Mouse (Mus musculus) cerebellum, adult (tissue): ENCODE data around the gene Gm1527.
"Not testable (repeated sequence)": the region's sequence is repeated elsewhere in the genome, so short reads cannot be mapped to it uniquely, and the experiment has no call there.

Experiments used
- ATAC-seq: cut with Nextera tagmentation; 2 replicates; pipeline ENCODE4 v1.9.2; 2017; ENCODE audit warnings: mild to moderate bottlenecking, moderate library complexity, mixed read lengths; ENCODE audit not compliant: insufficient number of reproducible peaks, low FRiP score, low TSS enrichment

The Gm1527 gene

DNA sequence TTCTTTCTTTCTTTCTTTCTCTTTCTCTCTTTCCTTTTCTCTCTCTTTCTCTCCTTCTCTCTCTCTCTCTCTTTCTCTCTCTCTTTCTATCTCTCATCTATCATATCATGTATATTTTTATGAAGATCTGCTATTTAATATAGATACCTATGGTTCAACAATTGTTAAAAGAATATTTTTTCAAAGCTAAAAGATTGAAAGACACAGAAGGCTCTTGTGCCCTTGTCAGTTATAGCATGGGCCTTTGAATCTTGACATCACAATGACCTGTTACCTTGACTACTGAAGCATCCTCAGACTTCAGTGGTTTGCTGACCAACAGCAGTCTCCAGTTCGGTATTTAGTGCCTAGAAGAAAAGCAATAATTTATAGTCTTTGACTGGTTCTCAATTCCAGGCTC, at the start of gene Gm1527:
Gene Gm1527 (plus strand): TSS at position 301 of the 400 bp plus-strand sequence.
- ATAC-seq, result no peak

DNA sequence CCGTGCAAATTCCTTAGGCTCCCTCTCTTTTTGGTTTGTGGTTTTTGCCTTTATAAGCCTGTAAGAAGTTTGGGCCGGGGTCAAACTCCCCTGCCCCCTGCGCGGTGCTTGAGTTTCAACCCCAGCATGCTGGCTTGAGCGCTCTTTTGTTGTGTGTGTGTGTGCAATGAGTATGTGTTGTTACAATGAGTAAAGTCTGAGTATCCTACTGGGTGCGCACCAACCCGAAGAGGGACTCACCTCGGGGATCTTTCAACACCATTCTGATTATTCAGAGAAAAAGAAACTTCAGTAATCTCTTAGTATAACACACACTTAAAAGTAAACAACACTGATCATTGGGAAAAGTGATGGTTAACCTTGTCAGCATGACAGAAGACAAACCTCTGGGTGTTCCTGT, 49.2 kb upstream of the Gm1527 start:
- no peak for ATAC-seq

DNA sequence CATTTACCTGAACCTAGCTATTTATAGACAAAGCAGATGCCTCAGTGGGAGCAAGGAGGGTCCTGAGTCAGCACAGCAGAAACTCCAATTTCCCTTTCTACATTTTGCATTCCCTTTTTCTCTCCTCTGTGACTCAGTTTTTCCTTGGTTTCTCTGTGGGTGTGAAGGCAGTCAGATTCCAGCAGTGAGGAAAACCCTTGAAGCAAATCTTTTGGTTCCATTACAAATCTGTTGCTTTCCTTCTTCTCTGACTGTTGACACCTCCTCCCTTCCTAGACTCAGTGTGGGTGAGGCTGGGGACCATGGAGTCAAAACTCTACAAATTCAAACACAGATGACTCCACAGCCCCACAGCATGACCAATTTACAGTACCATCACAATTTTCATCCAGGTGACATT, 45.3 kb upstream of the Gm1527 start:
- no peak for ATAC-seq

DNA sequence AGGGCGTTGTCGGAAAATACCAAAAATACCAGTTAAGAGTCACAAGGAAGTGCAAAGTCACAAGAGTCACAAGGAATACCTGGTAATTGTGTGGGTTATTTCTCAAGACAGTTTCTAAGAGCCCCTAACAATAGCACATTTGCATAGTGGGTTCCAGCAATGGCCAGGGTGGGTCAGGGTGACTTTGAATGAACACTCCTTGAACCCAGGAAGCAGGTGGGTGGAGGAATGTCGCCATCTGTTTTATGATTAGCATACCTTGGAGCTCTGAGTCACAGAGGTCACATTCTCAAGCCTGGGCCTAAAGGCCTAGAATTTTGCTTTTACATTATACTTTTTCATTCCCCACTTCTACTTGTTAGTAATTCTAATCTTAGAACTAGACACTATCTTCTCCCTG, 40.2 kb upstream of the Gm1527 start:
- ATAC-seq, result not testable (repeated sequence)

DNA sequence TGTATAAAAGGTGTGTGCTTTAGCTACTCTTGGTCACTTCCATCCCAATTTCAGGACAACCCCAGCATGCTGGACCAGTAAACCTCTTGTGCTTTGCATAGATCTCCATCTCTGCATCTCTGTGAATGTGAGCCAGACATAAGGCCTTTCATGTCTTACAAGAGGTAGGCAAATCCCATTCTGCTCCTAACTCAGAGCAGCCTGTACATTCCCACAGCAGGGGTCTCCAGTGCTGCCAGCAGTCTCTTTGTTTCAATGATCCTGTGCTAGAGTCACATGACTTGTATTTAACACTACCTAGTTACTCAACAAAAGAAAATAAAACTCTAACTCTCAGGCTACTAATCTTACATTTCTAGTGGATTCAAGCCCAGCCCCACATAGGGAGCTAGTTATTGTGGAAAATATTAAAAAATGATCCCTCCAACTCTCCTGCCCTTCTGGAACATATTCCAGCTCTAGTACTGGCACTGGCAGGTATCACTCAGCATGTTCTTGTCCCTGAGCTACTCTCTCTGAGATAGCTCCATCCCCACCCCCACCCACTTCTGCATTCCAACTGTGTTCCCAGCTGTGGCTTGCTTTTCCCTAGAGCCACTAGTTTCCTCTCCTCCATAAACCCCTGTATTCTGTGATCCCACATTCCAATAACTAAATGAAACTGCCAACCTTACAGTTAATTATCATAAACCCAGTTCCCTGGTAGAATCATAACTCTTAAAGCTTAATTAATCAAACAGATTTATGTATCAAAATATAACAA, 32.6 kb upstream of the Gm1527 start:
- ATAC-seq, result not testable (repeated sequence)

DNA sequence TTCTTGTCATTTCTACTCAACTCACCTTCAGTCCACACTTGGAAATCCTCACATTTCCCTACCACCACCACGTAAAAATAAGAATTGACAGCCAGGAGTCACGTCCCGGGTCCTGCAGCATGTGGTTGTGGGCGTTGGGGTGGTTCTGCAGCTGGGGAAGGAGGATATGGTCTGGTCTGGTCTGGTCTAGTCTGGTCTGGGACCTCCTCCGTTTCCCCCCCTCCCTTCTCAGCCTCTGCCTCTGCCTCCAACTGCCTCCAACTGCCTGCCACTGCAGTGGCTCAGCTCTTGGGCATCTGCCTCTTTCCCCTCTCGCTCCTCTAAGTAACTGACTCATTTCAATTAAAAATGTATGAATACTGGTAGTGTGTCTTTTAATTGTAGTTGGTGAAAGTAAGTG, 4.5 kb downstream of the Gm1527 start:
- not testable (repeated sequence) for ATAC-seq

DNA sequence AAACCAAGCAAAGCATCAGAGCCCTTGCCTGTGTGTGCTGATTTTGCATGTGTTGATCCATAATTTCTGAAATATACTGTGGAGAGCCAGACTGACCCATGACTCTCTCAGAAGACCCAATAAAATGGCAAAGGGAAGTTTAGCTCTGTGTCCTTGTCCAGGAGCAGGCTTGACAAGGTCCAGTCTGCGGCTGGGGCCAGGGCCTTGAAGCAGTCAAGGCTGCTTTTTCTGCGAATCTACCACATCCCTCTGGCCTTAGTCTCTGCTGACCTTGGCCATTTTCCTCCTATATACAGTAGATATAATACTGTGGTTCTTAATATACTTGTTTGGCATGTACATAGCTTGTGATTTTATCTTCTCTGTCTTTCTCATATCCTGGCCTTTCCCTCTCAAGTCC, 73.5 kb downstream of the Gm1527 start:
- no peak for ATAC-seq

DNA sequence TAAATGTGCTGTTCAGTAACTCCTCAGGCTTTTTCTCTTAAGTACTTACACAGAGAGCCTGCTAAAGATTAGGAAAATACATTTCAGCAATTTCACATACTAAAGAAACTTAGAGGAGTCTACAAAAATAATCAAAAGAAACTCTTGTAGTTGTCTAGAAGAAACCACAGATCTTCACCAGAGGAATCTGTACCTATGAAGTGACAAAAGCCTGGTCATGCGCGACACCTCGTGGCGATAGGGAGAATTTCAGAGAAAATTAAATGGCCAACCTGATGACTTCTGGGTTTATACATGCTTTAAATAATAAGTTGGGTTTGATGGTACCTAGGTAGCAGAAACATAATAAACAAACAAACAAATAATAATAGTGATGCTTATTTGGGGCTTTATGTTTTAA, 76.4 kb downstream of the Gm1527 start:
- no peak for ATAC-seq
